Mouse (Mus musculus) limb, embryonic 14.5 days (tissue): ENCODE results near the gene Mfap2. TPM values are rescaled to one million over a fixed set of nuclear protein-coding genes. Genes with fewer than 3 reads are reported as not detected.

Source experiments
- ATAC-seq: fragments of 200-750 bp; cut with Nextera tagmentation; 2 replicates; pipeline ENCODE4 v1.8.0; 2017; ENCODE audit warnings: low read depth, moderate number of reproducible peaks, moderate TSS enrichment; ENCODE audit not compliant: low FRiP score
- DNase-seq: peaks from one replicate; pipeline ENCODE4 v3.0.0-alpha.2; 2015; ENCODE audit warnings: low spot score
- H3K27ac ChIP-seq: fragments of 300-500 bp; sonication (generic); replicated peaks from 2 replicates; pipeline ENCODE4 v1.5.1; 2014; ENCODE audit warnings: low read depth, mild to moderate bottlenecking, low read length, moderate library complexity, mixed read lengths
- H3K27me3 ChIP-seq: fragments of 300-500 bp; sonication (generic); 2 replicates; pipeline ENCODE4 v1.6.1; 2014; ENCODE audit warnings: low read length, mixed read lengths; ENCODE audit not compliant: control insufficient read depth, insufficient read depth
- H3K36me3 ChIP-seq: fragments of 300-500 bp; sonication (generic); 2 replicates; pipeline ENCODE4 v1.6.1; 2014; ENCODE audit warnings: mild to moderate bottlenecking, low read length, moderate library complexity, mixed read lengths; ENCODE audit not compliant: control insufficient read depth, insufficient read depth
- H3K4me1 ChIP-seq: fragments of 300-500 bp; sonication (generic); 2 replicates; pipeline ENCODE4 v1.6.1; 2014; ENCODE audit warnings: antibody characterized with exemption, low read length, mixed read lengths; ENCODE audit not compliant: control insufficient read depth, insufficient read depth
- H3K4me2 ChIP-seq: fragments of 300-500 bp; sonication (generic); replicated peaks from 2 replicates; pipeline ENCODE4 v1.6.1; 2014; ENCODE audit warnings: low read depth, mild to moderate bottlenecking, low read length, moderate library complexity; ENCODE audit not compliant: severe bottlenecking
- H3K4me3 ChIP-seq: fragments of 300-500 bp; sonication (generic); replicated peaks from 2 replicates; pipeline ENCODE4 v1.5.1; 2014; ENCODE audit warnings: low read length
- H3K9ac ChIP-seq: fragments of 300-500 bp; sonication (generic); 2 replicates; pipeline ENCODE4 v1.6.1; 2014; ENCODE audit warnings: mild to moderate bottlenecking, low read depth, low read length, moderate library complexity; ENCODE audit not compliant: severe bottlenecking
- H3K9me3 ChIP-seq: fragments of 300-500 bp; sonication (generic); 2 replicates; pipeline ENCODE4 v1.6.1; 2016; ENCODE audit warnings: low read length; ENCODE audit not compliant: control insufficient read depth
- POLR2A ChIP-seq: fragments of 200-500 bp; IDR thresholded peaks from 2 replicates; pipeline ENCODE4 v1.8.0; 2012; ENCODE audit warnings: inconsistent platforms, mild to moderate bottlenecking, moderate library complexity, borderline replicate concordance; ENCODE audit not compliant: insufficient read depth, insufficient read length; ENCODE audit errors: extremely low read depth
- WGBS: fragments of 180-500 bp; shearing (Covaris S2); extraction: QIAGEN DNeasy Blood & Tissue Kit; methylation state at CpG from one replicate; pipeline ENCODE4 v1.1.7; 2014; 5-methylcytosine and 5-hydroxymethylcytosine counted together
- polyA plus RNA-seq, 2 experiments: library from polyadenylated mRNA; depleted of rRNA in 1 of 2; stranded (reverse) in 1 of 2; unstranded in 1 of 2; fragments of >200 nt; fragmentation: Nextera tagmentation in 1 of 2; extraction: Ambion mirVana in 1 of 2; gene quantifications; 2 replicates each; pipeline versions ENCODE4 v1.2.1 to v1.2.3; 2012 to 2014

Gene Mfap2
- polyA plus RNA-seq (2012; rRNA removed) (708 and 919 TPM in 2 replicates), polyA plus RNA-seq (2014; fragmentation: Nextera tagmentation; extraction: Ambion mirVana) (1,017 and 1,089 TPM in 2 replicates)

- Histone ChIP-seq H3K27ac (peak within 1 kb of the TSS; percentile 94), H3K4me2 (peak within 1 kb of the TSS; percentile 88), H3K36me3 (peaks cover 49% of the 10 kb centered on the region), H3K4me3 (peak within 1 kb of the TSS; percentile 75), H3K9me3 (no peaks in the 10 kb centered on the region), H3K27me3 (no peaks in the 10 kb centered on the region), H3K9ac (peak within 1 kb of the TSS; percentile 92), H3K4me1 (peaks cover 18% of the 10 kb centered on the region)
- WGBS, result 16% methylated on average over 7 of the region's 7 CpGs
- no peak for TF ChIP-seq POLR2A
- DNase-seq, result no peak
- no peak for ATAC-seq
These were observed at the start of gene Mfap2 for GRCm38 (mm10) chr4:141010118-141010517. Gene Mfap2, plus strand, starts transcription at chr4:141010418.

GRCm38 (mm10) chr4:140960781-140961466 lies 49.3 kb upstream of the Mfap2 start, which contains the start of gene Sdhb:
Gene Sdhb, plus strand, starts transcription at chr4:140961203.
- H3K4me1 ChIP-seq, result peaks cover 15% of the 10 kb centered on the region
- H3K36me3 ChIP-seq, result no peaks in the 10 kb centered on the region
- peak within 1 kb of the TSS; percentile 91 for H3K9ac ChIP-seq
- WGBS, result 2% methylated on average over 37 of the region's 37 CpGs
- peak within 1 kb of the TSS; percentile 77 for H3K27ac ChIP-seq
- peak; percentile 72; the same call in 1 of the 2 replicates for TF ChIP-seq POLR2A
- H3K9me3 ChIP-seq, result no peaks in the 10 kb centered on the region
- ATAC-seq (peak; percentile 96), DNase-seq (peak; percentile 99)
- peak within 1 kb of the TSS; percentile 91 for H3K4me2 ChIP-seq
- peak within 1 kb of the TSS; percentile 91 for H3K4me3 ChIP-seq
- H3K27me3 ChIP-seq, result no peaks in the 10 kb centered on the region

DNA sequence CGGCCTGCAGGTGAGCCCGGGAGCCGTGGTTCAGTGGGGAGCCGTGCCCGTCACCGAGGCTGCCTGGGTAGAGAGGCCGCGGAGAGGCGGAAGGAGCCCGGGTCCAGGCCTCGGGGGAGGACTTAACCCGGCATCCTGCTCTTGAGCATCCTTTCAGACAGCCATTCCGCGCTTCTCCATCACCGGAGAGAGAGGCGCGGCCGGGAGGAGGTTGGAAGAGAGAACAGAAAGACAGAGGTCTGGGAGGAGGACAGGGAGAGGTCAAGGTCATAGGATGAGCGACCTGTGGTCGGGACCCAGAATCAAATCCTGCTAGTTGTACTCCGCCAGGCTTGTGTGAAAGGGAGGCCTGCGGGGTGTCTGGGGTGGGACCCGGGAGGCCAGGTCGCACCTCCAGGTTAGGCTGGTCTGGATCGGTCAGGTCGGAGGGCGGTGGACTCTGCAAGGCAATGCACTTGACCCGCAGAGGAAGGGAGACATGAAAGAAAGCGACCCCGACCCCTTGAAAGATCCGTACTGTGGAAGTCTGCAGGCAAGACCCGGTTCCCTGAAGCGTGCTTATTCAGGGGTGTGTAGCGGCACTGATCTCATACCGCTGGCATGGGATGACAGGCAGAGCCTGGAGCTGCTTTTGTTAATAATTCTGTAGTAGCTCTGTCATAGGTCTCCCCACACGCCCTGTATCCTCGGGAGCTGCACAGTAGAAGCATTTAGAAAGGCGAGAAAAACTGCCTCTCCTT lies 48.6 kb upstream of the Mfap2 start:
- ATAC-seq (peak; percentile 14; the same call in 1 of the 2 replicates), DNase-seq (no peak)
- H3K9me3 ChIP-seq, result no peaks in the 10 kb centered on the region
- H3K4me3 ChIP-seq, result peak overlapping the region; percentile 91
- H3K9ac ChIP-seq, result peak overlapping the region; percentile 91
- H3K27me3 ChIP-seq, result no peaks in the 10 kb centered on the region
- peaks cover 5% of the 10 kb centered on the region for H3K36me3 ChIP-seq
- peak overlapping the region; percentile 77 for H3K27ac ChIP-seq
- 1% methylated on average over 37 of the region's 38 CpGs for WGBS
- H3K4me2 ChIP-seq, result peak overlapping the region; percentile 91
- H3K4me1 ChIP-seq, result peaks cover 15% of the 10 kb centered on the region
- no peak for TF ChIP-seq POLR2A

GRCm38 (mm10) chr4:140962207-140962909 lies 47.9 kb upstream of the Mfap2 start:
- no peak overlapping the region for H3K27ac ChIP-seq
- 67% methylated on average over 8 of the region's 8 CpGs for WGBS

GRCm38 (mm10) chr4:140962950-140963349 lies 47.3 kb upstream of the Mfap2 start:
- Histone ChIP-seq H3K27ac (no peak overlapping the region), H3K4me1 (peaks cover 15% of the 10 kb centered on the region), H3K9ac (no peak overlapping the region), H3K4me3 (no peak overlapping the region), H3K4me2 (no peak overlapping the region), H3K36me3 (peaks cover 17% of the 10 kb centered on the region), H3K9me3 (no peaks in the 10 kb centered on the region), H3K27me3 (no peaks in the 10 kb centered on the region)
- 39% methylated on average over 5 of the region's 5 CpGs for WGBS
- DNase-seq, result no peak
- TF ChIP-seq POLR2A, result no peak
- ATAC-seq, result no peak

More at GRCm38 (mm10) chr4:140962207-140962909, 47.9 kb upstream of the Mfap2 start:
- Histone ChIP-seq H3K27me3 (no peaks in the 10 kb centered on the region), H3K4me1 (peaks cover 15% of the 10 kb centered on the region), H3K9me3 (no peaks in the 10 kb centered on the region), H3K4me2 (peak overlapping the region; percentile 91), H3K4me3 (peak overlapping the region; percentile 91), H3K9ac (peak overlapping the region; percentile 91), H3K36me3 (peaks cover 12% of the 10 kb centered on the region)
- TF ChIP-seq POLR2A, result no peak
- ATAC-seq, result no peak
- no peak for DNase-seq
